Mouse (Mus musculus): ENCODE results near the gene Fam240b.
"Not testable (repeated sequence)": the region's sequence is repeated elsewhere in the genome, so short reads cannot be mapped to it uniquely, and the experiment has no call there.

Gene Fam240b

DNA sequence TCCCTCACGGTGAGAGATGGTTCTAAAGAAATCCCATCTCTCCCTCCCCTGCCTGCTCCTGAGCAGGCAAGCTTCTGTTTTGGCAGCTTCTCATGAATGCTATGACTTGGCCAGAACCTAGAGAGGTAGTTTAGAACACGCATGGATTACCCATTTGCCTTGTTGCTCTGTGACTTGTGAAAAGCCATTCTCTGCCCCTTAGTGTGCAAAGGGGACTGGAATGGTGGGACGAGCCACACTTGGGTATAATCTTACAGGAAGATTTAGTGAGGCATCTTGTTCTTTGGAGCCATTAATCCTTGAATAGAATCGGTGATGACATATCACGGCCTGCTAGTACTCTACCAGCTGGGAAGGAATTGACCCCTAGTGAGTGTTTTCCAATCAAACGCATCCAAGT lies at the start of gene Fam240b:
TSS of gene Fam240b (minus strand) at position 101 of the 400 bp plus-strand sequence.
- DNase-seq (ENCODE audit: low read depth, low spot score) = no peak

GRCm38 (mm10) chr13:64530139-64530538 lies 32.5 kb upstream of the Fam240b start:
- DNase-seq (ENCODE audit: low read depth, low spot score) = no peak

GRCm38 (mm10) chr13:64526515-64527285 lies 29.1 kb upstream of the Fam240b start:
- no peak for DNase-seq (ENCODE audit: low read depth, low spot score)

DNA sequence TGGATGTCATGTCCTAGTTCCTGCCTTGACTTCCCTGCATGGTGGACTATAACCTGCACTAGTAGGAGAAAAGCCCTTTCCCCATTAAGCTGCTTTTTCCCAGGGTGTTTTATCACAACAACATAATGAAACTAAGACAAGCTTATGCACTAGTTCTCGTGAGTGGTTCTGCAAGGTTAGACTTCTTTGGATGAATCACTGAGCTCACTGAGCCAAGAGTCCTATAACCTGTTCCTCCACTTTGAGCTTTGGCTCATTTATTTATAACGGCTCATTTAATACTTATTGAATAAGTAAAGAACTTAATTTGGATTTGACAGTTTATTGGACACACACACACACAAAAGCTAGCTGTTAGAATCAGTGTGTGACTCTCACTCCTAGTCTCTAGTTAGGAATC lies 16.7 kb upstream of the Fam240b start:
- DNase-seq (ENCODE audit: low read depth, low spot score) = no peak

DNA sequence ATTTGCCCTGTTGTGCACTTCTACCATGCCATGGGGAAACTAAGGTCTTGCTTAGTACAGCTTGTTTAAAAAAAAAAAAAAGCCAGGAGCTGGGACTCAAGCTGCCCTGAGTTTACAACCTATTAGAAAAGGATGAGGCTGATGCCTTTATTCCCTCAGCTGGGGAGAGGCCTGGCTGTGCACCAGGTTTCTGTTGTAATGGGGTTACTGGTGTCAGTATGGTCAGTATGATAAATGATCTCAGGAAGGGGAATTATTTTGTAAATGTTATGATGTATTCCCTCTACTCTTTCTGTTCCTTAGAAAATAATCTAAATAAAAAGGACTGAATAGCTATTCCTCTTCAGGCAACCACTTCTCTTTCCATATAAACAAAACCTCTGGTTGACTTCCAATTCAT lies 14.0 kb upstream of the Fam240b start:
- no peak for DNase-seq (ENCODE audit: low read depth, low spot score)

- DNase-seq (ENCODE audit: low read depth, low spot score) = no peak
These were observed 9.8 kb upstream of the Fam240b start for GRCm38 (mm10) chr13:64507361-64507760.

GRCm38 (mm10) chr13:64502833-64503232 lies 5.2 kb upstream of the Fam240b start:
- DNase-seq (ENCODE audit: low read depth, low spot score) = no peak

GRCm38 (mm10) chr13:64493586-64493985 lies 4.0 kb downstream of the Fam240b start:
- DNase-seq (ENCODE audit: low read depth, low spot score) = no peak

DNA sequence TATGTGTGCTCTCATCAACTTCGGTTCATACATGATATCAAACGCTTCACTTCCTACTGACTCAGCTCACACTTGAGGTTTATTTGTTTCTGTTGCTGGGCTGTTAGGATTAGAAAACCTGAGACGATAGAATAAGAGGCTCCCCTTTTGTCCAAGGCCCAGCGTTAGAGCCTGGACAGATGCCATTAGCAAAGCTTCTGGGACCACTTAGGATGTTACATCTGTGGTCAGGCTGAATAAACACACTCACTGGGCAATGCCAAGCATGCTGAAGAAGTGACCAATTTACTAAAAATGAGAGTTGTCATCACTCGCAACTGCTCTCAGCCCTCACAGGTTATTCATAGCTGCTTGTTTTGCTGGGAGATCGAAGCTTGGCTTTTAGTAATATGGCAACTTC lies 7.7 kb downstream of the Fam240b start:
- DNase-seq (ENCODE audit: low read depth, low spot score) = no peak

DNA sequence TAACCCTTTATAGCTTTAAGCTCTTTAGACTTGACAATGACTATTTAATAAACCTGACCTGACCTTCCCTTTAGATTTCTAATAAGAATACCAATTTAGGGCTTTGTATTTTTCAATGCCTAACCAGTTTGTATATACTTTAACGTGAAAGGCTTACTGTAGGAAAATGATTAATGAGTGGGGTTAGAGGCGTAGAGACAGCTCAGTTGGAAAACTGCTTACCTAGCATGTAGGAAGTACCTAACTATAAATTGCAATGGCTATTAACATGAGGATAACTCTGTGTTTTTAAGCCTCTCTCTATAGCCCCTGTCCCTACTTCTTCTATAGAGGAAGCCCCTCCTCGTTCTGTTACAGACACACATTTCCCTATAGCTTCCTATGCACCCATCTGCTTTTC lies 17.6 kb downstream of the Fam240b start:
- no peak for DNase-seq (ENCODE audit: low read depth, low spot score)

DNA sequence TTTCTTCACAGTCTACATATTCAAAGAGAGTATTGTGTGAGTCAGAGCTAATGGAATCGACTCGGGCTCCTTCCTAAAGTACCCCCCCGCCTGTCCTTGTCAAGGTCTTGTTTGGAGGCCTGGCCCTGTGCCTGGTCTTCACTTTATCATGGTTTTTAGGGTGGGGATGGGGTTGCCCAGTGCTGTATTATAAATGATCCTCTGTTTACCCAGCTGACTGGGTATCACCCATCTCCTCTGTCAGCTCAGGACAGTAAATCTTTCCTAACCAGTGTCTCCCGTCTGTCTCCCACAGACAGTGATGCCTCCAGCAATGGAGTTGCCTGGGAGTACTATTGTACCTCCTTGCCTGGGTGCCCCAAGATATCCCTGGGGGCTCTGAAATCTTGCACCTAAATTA lies 19.6 kb downstream of the Fam240b start:
- no peak for DNase-seq (ENCODE audit: low read depth, low spot score)

GRCm38 (mm10) chr13:64467886-64468285 lies 29.7 kb downstream of the Fam240b start:
- no peak for DNase-seq (ENCODE audit: low read depth, low spot score)

- no peak for DNase-seq (ENCODE audit: low read depth, low spot score)
These were observed 32.4 kb downstream of the Fam240b start for GRCm38 (mm10) chr13:64465166-64465565.

DNA sequence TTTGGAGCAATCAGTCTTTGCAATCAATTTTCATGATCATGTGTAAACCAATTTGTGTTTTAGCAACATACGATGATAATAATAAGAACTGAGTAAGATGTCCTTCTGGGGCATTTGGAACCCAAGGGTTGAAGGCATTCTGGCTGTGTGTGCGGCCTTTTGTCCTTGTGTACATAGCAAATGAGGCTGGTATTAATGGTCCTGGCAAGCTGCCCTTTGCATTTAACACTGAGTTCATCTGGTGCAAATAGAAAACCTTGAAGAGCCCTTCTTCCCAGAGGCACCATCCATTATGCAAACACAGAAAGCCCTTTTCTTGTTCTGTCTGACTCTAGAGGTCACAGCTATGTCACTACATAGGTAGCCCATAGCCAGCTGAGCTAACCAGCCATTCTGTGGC lies 35.0 kb downstream of the Fam240b start:
- no peak for DNase-seq (ENCODE audit: low read depth, low spot score)

DNA sequence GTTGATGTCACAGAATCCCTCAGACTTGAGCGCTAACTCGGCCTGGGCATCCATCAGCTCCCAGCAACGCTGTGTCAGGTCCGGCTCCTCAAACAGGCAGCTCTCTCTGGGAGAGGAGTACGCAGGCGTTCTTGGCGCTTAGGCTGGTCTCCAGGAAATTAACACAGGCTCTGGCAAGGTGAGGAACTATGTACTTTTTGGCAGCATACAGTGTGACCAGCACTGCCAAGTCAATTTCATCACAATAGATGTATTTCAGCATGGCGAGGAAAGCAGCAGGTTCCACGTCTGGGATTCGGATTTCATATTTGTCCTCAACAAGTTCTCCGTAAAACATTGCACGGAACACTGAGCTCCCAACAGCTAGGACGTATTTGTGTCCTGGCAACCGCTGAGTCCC lies 39.4 kb downstream of the Fam240b start:
- DNase-seq (ENCODE audit: low read depth, low spot score) = no peak

DNA sequence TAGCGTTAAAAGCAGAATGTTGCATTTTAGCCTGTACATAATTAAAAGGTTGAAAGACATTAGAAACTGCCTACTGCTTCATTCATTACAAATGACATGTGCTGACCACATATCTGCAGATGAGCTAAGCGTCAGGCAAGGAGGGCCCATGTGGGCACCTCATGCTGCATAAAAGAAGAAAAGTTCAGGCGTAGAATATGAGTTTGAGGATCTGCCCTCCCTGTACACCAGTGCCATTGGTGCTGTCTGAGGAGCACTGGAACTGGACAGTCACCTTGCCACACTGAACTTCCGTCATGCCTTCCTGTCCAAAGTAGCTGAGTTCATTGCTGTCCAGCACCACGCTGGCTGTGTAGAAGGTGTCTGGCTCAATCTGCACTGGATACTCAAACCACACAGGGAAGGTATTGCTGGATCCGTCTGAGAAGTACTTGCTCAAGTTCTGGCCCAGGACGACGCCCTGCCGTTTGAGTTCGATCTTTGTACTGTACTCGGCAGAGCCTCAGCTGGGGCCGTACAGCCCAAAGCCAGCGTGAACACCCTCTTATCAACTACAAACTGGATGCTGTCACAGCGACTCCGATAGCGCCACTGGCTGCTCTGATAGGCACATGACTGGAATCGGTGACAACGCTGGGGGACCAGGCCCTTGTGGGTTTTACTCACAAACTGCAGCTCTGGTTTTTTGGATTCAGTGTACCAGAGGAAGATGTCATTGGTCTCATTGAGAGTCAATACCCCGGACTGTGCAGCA lies 40.2 kb downstream of the Fam240b start:
- not testable (repeated sequence) for DNase-seq (ENCODE audit: low read depth, low spot score)

GRCm38 (mm10) chr13:64450001-64450794 lies 47.4 kb downstream of the Fam240b start:
- DNase-seq (ENCODE audit: low read depth, low spot score) = no peak

DNA sequence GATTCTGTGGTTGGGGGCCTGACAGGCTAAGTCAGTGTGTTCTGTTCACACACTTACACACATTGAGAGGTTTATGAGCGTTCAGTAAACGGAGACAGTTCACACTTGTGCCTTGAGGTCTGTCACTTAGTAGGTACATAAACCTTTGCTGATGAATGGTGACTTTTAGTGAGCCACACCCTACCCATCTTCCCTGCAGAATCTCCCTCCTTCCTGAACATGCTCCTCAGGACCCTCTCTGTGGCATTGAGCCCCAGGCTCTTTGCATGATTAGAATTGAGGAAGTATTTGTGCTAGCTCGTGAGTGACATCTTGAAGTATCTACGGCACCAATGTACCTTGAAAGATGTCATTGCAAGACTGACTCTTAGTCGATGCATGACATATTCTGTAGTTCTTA lies 48.9 kb downstream of the Fam240b start:
- no peak for DNase-seq (ENCODE audit: low read depth, low spot score)

GRCm38 (mm10) chr13:64447947-64448346 lies 49.6 kb downstream of the Fam240b start:
- peak; percentile 64 for DNase-seq (ENCODE audit: low read depth, low spot score)

GRCm38 (mm10) chr13:64445254-64445920 lies 52.2 kb downstream of the Fam240b start:
- DNase-seq (ENCODE audit: low read depth, low spot score) = no peak

GRCm38 (mm10) chr13:64443263-64443894 lies 54.2 kb downstream of the Fam240b start:
- DNase-seq (ENCODE audit: low read depth, low spot score) = peak; percentile 85

All from ES-CJ7 (cell line).